Mouse (Mus musculus) spleen, adult 18-20 months (tissue): ENCODE measurements at regions not wholly inside any gene's neighbourhood (a gene's known extent, or its start where the extent isn't known, plus 50 kb on each side); places are given as distances from the start of the nearest gene placed in this dataset.

Experiments used
- DNase-seq, 2 experiments: peaks; one replicate each; pipeline ENCODE4 v3.0.0; 2022; ENCODE audit warnings: mixed read lengths in 2 of 2

DNA sequence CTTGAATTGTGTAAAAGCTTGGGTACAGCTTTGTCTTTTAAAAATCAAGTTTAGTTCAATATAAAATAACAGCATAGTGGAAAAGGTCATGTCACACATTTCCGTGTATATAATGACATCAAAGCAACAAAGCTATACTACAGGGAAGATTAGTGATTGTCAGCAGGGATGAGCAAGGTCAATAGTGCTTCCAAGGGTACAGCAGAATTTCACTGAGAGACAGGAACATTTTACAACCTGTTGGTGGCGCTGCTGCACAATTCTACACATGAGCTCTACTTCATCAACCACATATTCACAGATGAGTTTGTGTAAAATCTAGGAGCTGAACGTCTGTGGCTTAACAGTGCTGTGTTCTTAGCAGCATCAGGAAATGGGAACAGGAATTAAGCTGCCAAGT is 74.3 kb upstream of the A2m start:
- DNase-seq: no peak

DNA sequence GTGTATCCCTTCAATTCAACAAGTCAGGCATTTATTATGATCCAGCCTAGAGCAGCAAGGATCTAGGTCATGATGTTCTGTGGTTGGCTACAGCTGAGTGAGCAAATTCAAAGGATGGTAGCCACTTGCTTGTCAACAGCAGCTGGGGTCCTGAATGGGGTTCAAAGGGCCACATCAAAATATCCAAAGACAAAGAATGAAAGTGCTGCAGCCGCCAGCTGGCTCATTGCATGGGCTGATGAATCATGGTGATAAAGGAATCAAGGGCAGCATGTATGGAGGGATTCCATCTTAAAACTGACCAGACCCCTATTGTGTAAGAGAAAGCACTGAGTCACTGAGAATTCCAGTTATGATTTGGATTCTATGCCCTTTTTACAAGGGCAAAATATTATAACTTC is 74.8 kb upstream of the A2m start:
- no peak for DNase-seq

DNA sequence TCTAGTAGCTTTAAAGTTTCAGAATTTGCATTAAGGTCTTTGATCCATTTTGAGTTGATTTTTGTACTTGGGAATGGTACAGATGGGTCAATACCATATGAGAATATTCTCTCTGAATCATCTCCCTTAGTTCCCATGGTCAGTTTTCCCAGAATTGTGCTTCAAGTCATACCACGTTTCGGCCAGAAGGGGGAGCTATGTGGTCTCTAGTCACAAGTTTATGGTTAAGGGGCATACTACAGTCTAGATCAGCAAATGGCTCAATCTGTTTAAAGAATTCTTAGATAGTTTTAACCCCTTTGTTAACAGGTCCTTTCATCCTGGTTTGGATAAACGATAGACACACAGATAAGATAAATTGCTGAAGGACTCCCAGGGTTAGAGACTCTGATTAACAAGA is 78.7 kb upstream of the A2m start:
- DNase-seq: no peak

DNA sequence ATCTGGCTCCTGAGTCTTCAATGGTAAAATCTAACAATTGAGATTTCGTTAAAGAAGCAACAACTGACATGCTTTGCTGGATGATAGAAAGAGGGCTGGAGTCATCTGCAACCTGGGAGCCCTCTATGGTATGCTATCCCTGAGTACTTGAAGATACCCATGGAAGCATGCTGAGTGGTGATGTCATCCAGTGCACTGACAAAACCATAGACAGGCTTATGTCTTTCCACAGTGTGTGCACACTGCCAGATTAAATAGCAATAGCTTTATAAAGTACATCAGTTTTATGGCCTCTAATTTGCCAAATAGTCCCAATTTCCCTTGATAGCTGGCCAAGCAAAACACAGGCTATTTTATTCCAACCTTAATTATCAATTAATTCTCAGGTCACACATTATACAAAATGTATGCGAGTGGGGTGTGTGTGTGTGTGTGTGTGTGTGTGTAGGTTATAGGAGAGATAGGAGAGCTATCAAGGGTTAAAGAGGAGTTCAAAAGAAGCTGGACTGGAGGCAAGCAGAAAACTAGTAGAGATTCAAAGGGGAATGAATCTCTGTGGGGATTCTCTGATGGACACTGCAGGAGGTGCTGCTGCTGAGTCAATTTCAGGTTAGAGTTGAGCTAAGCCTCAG is 80.1 kb upstream of the Iqsec3 start:
- DNase-seq: no peak

DNA sequence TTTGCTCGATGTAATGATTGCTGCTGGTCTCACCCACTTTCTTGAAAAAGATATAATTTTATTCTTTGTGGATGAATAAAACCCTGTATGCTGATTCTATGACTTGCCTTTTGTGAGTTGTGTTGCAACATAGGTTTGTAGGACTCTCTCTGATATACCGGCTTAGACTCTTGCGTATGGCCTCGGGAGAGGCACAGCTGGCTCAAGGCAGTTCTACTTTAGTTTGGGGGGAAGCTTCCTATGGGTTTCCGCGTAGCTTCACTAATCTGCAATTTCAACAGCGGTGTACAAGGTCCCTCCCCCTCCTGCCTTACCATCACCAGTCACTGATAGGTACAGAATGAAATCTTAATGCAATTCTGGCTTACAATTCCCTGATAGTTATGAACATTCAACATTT is 60.0 kb upstream of the Iqsec3 start:
- no peak for DNase-seq

DNA sequence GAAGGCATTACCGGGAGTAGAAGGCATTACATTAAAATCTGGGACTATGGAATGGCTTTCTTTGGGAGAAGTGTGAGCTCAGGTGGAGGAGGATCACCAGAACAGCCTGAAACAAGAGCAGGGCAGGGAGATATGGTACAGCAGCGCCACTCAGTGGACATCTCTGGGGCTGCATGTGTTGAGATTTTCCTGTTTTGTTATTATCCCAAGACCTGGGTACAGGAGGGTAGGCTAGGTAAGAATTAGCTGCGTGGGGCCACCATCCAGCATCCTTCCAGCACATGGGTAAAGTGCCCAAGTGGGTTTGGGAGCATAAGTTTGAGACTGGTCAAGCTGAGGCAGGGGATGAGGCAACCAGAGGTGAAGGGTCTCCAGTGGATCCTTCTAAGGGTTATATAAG is 59.4 kb upstream of the Iqsec3 start:
- DNase-seq: peak in 1 of 2 experiments; percentile 11

DNA sequence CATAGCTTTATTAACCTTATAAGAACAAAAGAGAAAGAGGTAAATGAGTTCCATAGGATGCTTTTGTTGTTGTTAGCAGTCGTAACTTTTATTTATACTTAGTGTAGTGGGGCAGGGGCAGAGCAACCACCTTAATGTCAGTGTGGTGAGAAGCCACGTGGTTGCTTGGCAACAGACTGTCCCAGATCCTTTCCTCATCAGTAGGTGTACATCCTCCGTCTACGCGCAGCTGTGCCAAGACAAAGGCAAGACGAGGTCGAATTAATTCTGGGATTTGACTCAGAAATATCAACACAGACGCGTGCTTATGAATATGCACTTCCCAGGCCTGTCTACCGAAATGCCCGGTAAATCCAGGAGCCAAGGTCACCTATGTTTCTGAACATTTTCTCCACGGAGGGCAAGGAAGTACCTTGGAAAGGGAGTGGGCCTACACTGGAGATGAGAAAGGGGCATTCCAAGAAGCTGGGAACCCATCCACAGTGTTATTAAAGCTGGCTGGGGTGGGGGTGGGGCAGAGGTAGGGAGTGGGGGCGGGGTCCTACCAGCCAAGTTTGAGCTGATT is 58.4 kb upstream of the Iqsec3 start:
- DNase-seq: no peak

DNA sequence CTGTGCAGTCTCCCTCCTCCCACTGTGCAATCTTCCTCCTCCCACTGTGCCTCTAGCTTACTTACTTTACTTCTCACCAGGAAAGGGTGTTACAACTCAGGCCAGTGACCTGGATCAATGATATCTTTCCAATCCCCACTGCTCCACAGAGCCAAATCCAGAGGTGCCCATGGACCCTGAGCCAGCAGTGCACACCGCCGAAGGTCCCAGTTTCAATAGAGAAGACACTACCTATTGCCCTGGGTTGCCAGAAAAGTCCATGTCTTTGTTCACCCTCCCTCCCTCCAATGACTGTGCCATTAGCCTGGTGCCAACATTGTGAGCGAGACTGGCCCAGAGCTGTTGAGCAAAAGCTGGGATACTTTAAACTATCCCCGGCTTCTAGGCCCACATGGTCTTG is 53.8 kb upstream of the Iqsec3 start:
- DNase-seq: no peak

DNA sequence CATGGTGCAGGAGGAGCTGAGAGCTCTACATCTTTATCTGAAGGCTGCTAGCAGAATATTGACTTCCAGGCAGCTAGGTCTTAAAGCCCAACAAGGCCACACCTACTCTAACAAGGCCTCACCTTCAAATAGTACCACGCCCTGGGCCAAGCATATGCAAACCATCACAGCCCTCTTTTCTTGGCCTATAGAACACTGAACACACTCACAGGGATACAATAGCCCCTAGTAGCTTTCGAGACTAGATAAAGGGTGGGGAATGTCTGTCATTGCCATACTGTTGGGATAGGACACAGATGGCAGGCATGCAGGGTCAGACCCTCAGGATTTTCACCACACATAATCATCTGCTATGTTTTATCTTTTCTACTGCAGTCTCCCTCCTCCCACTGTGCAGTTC is 52.6 kb upstream of the Iqsec3 start:
- no peak for DNase-seq

DNA sequence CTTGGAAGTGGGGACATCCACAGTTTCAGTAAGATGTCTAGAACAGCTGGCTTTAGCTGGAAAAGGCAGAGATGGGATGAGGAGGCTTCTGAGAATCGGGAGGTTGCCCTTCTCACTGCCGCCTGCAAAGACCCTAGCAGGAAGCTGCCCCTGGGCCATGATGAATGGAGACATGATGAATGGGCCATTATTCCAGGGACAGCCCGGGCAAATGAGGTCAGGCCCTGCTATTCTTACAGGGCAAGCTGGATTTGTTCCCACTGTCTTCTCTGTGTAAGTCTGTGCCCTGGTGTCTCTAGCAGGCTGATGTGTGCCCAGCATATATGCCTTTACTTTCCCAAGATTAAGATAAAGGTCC is 51.1 kb upstream of the Iqsec3 start:
- no peak for DNase-seq

DNA sequence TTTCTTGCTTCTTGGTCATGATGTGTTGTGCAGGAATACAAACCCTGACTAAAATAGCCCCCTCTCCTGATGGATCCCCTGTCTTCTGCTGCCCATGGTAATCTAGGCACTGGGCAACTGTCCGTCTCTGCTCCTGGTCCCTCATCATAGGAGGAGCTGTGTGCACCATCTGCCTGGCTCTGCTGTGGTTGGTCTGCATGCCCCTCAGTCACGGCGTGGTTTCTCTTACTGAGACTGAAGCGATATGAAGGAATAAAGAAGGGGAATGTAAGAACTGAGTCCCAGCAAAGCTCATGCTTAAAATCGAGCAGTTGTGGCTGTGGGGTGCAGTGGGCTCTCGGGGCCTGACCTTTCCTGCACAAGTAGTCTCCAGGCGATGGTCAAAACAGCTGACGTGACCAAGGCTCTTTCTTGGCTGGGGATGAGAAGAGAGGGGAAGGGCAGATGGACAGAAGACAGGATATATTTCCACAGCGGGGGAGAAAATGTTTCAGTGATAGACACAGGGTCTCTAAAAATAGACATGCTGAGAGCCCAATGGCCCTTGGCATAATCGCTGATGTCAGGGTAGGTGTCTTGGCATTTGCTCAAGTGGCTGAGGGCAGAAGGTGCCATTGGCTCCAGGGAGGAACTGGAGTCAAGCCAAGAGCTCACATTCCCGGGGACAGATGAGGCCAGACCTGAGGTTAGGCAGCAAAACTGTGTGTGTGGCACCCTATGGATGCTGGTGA is 50.6 kb upstream of the Iqsec3 start:
- no peak for DNase-seq
